Mouse (Mus musculus): Measurements from ENCODE around the gene Rnf220. TPM values are rescaled to one million over a fixed set of nuclear protein-coding genes. Genes with fewer than 3 reads are reported as not detected.

The Rnf220 gene
- polyA plus RNA-seq, 1 experiment from 2014 or later: 56.3 TPM

GRCm38 (mm10) chr4:117391966-117392365 is 104.9 kb downstream of the Rnf220 start:
- Histone ChIP-seq H3K4me1 (ENCODE audit: control insufficient read depth, insufficient read depth, low read length) (peaks cover 7% of the 10 kb centered on the region; the same call in 1 of the 2 replicates), H3K4me2 (ENCODE audit: low read depth, low read length) (peak overlapping the region; percentile 20), H3K9me3 (ENCODE audit: control insufficient read depth, low read length) (no peaks in the 10 kb centered on the region), H3K27me3 (replicated peaks; ENCODE audit: control insufficient read depth, insufficient read depth, low read length) (peaks cover 22% of the 10 kb centered on the region; the same call in 1 of the 2 replicates), H3K9ac (ENCODE audit: low read depth, low read length) (peak overlapping the region; percentile 37; the same call in 1 of the 2 replicates), H3K27ac (replicated peaks; ENCODE audit: low read depth, low read length) (no peak overlapping the region), H3K36me3 (ENCODE audit: control insufficient read depth, insufficient read depth, low read length) (no peaks in the 10 kb centered on the region), H3K4me3 (ENCODE audit: low read depth, low read length) (no peak overlapping the region)
- DNase-seq (ENCODE audit: low spot score) (no peak), ATAC-seq (ENCODE audit: low read depth) (peak; percentile 44; the same call in 1 of the 2 replicates)
- whole genome bisulfite sequencing: under 1% methylated on average over 8 of the region's 9 CpGs

- Histone ChIP-seq H3K27me3 (replicated peaks; ENCODE audit: control insufficient read depth, insufficient read depth, low read length) (peaks cover 22% of the 10 kb centered on the region; the same call in 1 of the 2 replicates), H3K4me3 (ENCODE audit: low read depth, low read length) (no peak overlapping the region), H3K36me3 (ENCODE audit: control insufficient read depth, insufficient read depth, low read length) (no peaks in the 10 kb centered on the region), H3K9ac (ENCODE audit: low read depth, low read length) (no peak overlapping the region), H3K4me2 (ENCODE audit: low read depth, low read length) (peak overlapping the region; percentile 20), H3K4me1 (ENCODE audit: control insufficient read depth, insufficient read depth, low read length) (peaks cover 7% of the 10 kb centered on the region; the same call in 1 of the 2 replicates), H3K27ac (replicated peaks; ENCODE audit: low read depth, low read length) (no peak overlapping the region), H3K9me3 (ENCODE audit: control insufficient read depth, low read length) (no peaks in the 10 kb centered on the region)
- WGBS: 31% methylated on average over 21 of the region's 22 CpGs
- no peak for ATAC-seq (ENCODE audit: low read depth)
- DNase-seq (ENCODE audit: low spot score): no peak
Observed at GRCm38 (mm10) chr4:117390850-117391795, 105.7 kb downstream of the Rnf220 start.

- Histone ChIP-seq H3K4me3 (ENCODE audit: low read depth, low read length) (no peak overlapping the region), H3K4me2 (ENCODE audit: low read depth, low read length) (no peak overlapping the region), H3K36me3 (ENCODE audit: control insufficient read depth, insufficient read depth, low read length) (no peaks in the 10 kb centered on the region), H3K9me3 (ENCODE audit: control insufficient read depth, low read length) (no peaks in the 10 kb centered on the region), H3K27ac (replicated peaks; ENCODE audit: low read depth, low read length) (no peak overlapping the region), H3K4me1 (ENCODE audit: control insufficient read depth, insufficient read depth, low read length) (peaks cover 7% of the 10 kb centered on the region; the same call in 1 of the 2 replicates), H3K9ac (ENCODE audit: low read depth, low read length) (no peak overlapping the region), H3K27me3 (replicated peaks; ENCODE audit: control insufficient read depth, insufficient read depth, low read length) (peaks cover 22% of the 10 kb centered on the region; the same call in 1 of the 2 replicates)
- 82% methylated on average over 14 of the region's 14 CpGs for WGBS
- ATAC-seq (ENCODE audit: low read depth) (no peak), DNase-seq (ENCODE audit: low spot score) (no peak)
Observed at GRCm38 (mm10) chr4:117389264-117390054, 107.4 kb downstream of the Rnf220 start.

GRCm38 (mm10) chr4:117385247-117385646 is 111.6 kb downstream of the Rnf220 start:
- 71% methylated on average over 1 of the region's 1 CpGs for WGBS
- no peak overlapping the region for H3K27ac ChIP-seq (replicated peaks; ENCODE audit: low read depth, low read length)
- DNase-seq (ENCODE audit: low spot score): no peak
- H3K36me3 ChIP-seq (ENCODE audit: control insufficient read depth, insufficient read depth, low read length): no peaks in the 10 kb centered on the region
- 0 out of 2 replicates have a peak, but pooled peaks cover 1% of the 10 kb centered on the region for H3K27me3 ChIP-seq (replicated peaks; ENCODE audit: control insufficient read depth, insufficient read depth, low read length)
- H3K4me2 ChIP-seq (ENCODE audit: low read depth, low read length): no peak overlapping the region
- H3K9ac ChIP-seq (ENCODE audit: low read depth, low read length): no peak overlapping the region
- no peak for ATAC-seq (ENCODE audit: low read depth)
- H3K4me3 ChIP-seq (ENCODE audit: low read depth, low read length): no peak overlapping the region
- H3K9me3 ChIP-seq (ENCODE audit: control insufficient read depth, low read length): no peaks in the 10 kb centered on the region
- no peaks in the 10 kb centered on the region for H3K4me1 ChIP-seq (ENCODE audit: control insufficient read depth, insufficient read depth, low read length)

- Histone ChIP-seq H3K4me3 (ENCODE audit: low read depth, low read length) (no peak overlapping the region), H3K9me3 (ENCODE audit: control insufficient read depth, low read length) (no peaks in the 10 kb centered on the region), H3K9ac (ENCODE audit: low read depth, low read length) (no peak overlapping the region), H3K4me2 (ENCODE audit: low read depth, low read length) (no peak overlapping the region), H3K4me1 (ENCODE audit: control insufficient read depth, insufficient read depth, low read length) (no peaks in the 10 kb centered on the region), H3K27ac (replicated peaks; ENCODE audit: low read depth, low read length) (no peak overlapping the region), H3K27me3 (replicated peaks; ENCODE audit: control insufficient read depth, insufficient read depth, low read length) (no peaks in the 10 kb centered on the region), H3K36me3 (ENCODE audit: control insufficient read depth, insufficient read depth, low read length) (no peaks in the 10 kb centered on the region)
- 78% methylated on average over 8 of the region's 8 CpGs for WGBS
- DNase-seq (ENCODE audit: low spot score) (no peak), ATAC-seq (ENCODE audit: low read depth) (no peak)
Observed at GRCm38 (mm10) chr4:117381846-117382245, 115.0 kb downstream of the Rnf220 start.

GRCm38 (mm10) chr4:117380558-117380935 is 116.3 kb downstream of the Rnf220 start:
- WGBS: 83% methylated on average over 5 of the region's 5 CpGs
- Histone ChIP-seq H3K4me2 (ENCODE audit: low read depth, low read length) (no peak overlapping the region), H3K4me1 (ENCODE audit: control insufficient read depth, insufficient read depth, low read length) (no peaks in the 10 kb centered on the region), H3K9me3 (ENCODE audit: control insufficient read depth, low read length) (no peaks in the 10 kb centered on the region), H3K36me3 (ENCODE audit: control insufficient read depth, insufficient read depth, low read length) (no peaks in the 10 kb centered on the region), H3K27me3 (replicated peaks; ENCODE audit: control insufficient read depth, insufficient read depth, low read length) (no peaks in the 10 kb centered on the region), H3K4me3 (ENCODE audit: low read depth, low read length) (no peak overlapping the region), H3K27ac (replicated peaks; ENCODE audit: low read depth, low read length) (no peak overlapping the region), H3K9ac (ENCODE audit: low read depth, low read length) (no peak overlapping the region)
- DNase-seq (ENCODE audit: low spot score): no peak
- no peak for ATAC-seq (ENCODE audit: low read depth)

- H3K4me1 ChIP-seq (ENCODE audit: control insufficient read depth, insufficient read depth, low read length): no peaks in the 10 kb centered on the region
- ATAC-seq (ENCODE audit: low read depth) (no peak), DNase-seq (ENCODE audit: low spot score) (no peak)
- H3K4me3 ChIP-seq (ENCODE audit: low read depth, low read length): no peak overlapping the region
- no peak overlapping the region for H3K27ac ChIP-seq (replicated peaks; ENCODE audit: low read depth, low read length)
- WGBS: 63% methylated on average over 14 of the region's 14 CpGs
- no peaks in the 10 kb centered on the region for H3K9me3 ChIP-seq (ENCODE audit: control insufficient read depth, low read length)
- H3K9ac ChIP-seq (ENCODE audit: low read depth, low read length): no peak overlapping the region
- H3K36me3 ChIP-seq (ENCODE audit: control insufficient read depth, insufficient read depth, low read length): no peaks in the 10 kb centered on the region
- no peak overlapping the region for H3K4me2 ChIP-seq (ENCODE audit: low read depth, low read length)
- H3K27me3 ChIP-seq (replicated peaks; ENCODE audit: control insufficient read depth, insufficient read depth, low read length): no peaks in the 10 kb centered on the region
Observed at GRCm38 (mm10) chr4:117379803-117380557, 116.9 kb downstream of the Rnf220 start.

- Histone ChIP-seq H3K4me1 (ENCODE audit: control insufficient read depth, insufficient read depth, low read length) (peaks cover 15% of the 10 kb centered on the region), H3K4me3 (ENCODE audit: low read depth, low read length) (peak overlapping the region; percentile 8), H3K36me3 (ENCODE audit: control insufficient read depth, insufficient read depth, low read length) (no peaks in the 10 kb centered on the region), H3K4me2 (ENCODE audit: low read depth, low read length) (peak overlapping the region; percentile 48), H3K27ac (replicated peaks; ENCODE audit: low read depth, low read length) (no peak overlapping the region), H3K9me3 (ENCODE audit: control insufficient read depth, low read length) (no peaks in the 10 kb centered on the region), H3K9ac (ENCODE audit: low read depth, low read length) (no peak overlapping the region), H3K27me3 (replicated peaks; ENCODE audit: control insufficient read depth, insufficient read depth, low read length) (no peaks in the 10 kb centered on the region)
- no peak for ATAC-seq (ENCODE audit: low read depth)
- 26% methylated on average over 7 of the region's 10 CpGs for WGBS
- DNase-seq (ENCODE audit: low spot score): no peak
Observed at GRCm38 (mm10) chr4:117374078-117374540, 122.7 kb downstream of the Rnf220 start.

Measured in embryonic facial prominence, embryonic 14.5 days (tissue).